ENCODE assay signal across 14 mouse cellular contexts in the genomic region with DNA sequence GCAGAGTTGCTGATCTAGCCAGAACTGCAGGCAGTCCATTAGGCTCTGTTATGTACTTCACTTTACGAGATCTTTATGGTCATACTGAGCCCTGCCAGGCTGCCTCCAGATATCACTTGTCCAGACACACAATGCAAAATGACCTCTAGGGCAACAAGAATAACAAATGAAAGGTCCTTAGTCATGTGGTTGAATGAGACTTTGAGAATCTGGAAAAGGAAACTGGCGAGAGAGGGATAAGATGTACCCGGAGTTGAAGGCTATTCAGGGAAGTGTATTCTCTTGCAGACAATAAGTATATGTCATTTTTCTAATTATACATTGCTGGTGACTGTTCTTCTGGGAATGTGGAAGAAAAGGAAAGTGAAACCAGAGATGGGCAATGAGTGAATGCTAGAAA.
DNase-seq lines count a peak whose midpoint lies in the region; ATAC-seq and TF ChIP-seq lines count a peak whose summit lies in the region.
"Had no signal": no experiment of that assay in that cellular context is flagged by ENCODE, and none has a peak within 500 bp of the region (broad histone marks: within the 10 kb centered on the region; RNA-seq: fewer than 3 reads in every experiment).

No protein-coding gene starts in this region.

- H3K27ac ChIP-seq in heart, embryonic 12.5 days (ENCODE audit: poor library complexity, severe bottlenecking) = peak overlapping the region; percentile 57; the same call in 1 of the 2 replicates
- no peak overlapping the region for H3K27ac ChIP-seq in kidney, postnatal 0 days
- H3K27ac ChIP-seq: embryonic facial prominence, embryonic 13.5 days; neural tube, embryonic 15.5 days had no signal

- no peak overlapping the region for H3K9ac ChIP-seq in heart, embryonic 12.5 days
- H3K9ac ChIP-seq in kidney, postnatal 0 days (ENCODE audit: low read depth, low read length) = no peak overlapping the region
- H3K9ac ChIP-seq: embryonic facial prominence, embryonic 13.5 days; neural tube, embryonic 15.5 days had no signal

- no peaks in the 10 kb centered on the region for H3K36me3 ChIP-seq in heart, embryonic 12.5 days
- H3K36me3 ChIP-seq in kidney, postnatal 0 days (ENCODE audit: insufficient read depth, low read length) = no peaks in the 10 kb centered on the region
- H3K36me3 ChIP-seq: embryonic facial prominence, embryonic 13.5 days; G1E; neural tube, embryonic 15.5 days had no signal

- H3K4me2 ChIP-seq in heart, embryonic 12.5 days = no peak overlapping the region
- H3K4me2 ChIP-seq in kidney, postnatal 0 days (ENCODE audit: low read length) = no peak overlapping the region
- H3K4me2 ChIP-seq: embryonic facial prominence, embryonic 13.5 days; neural tube, embryonic 15.5 days had no signal

- TF ChIP-seq CTCF in kidney, postnatal 0 days (IDR thresholded peaks at IDR 0.05; ENCODE audit: low read depth) = no peak

- H3K4me1 ChIP-seq in heart, embryonic 12.5 days (replicated peaks) = peaks cover 42% of the 10 kb centered on the region
- 0 out of 2 replicates have a peak, but pooled peaks cover 7% of the 10 kb centered on the region for H3K4me1 ChIP-seq in kidney, postnatal 0 days (replicated peaks; ENCODE audit: insufficient read depth, low read length)

- ATAC-seq in heart, embryonic 12.5 days (ENCODE audit: insufficient number of reproducible peaks, low FRiP score) = no peak
- ATAC-seq in kidney, postnatal 0 days (replicated peaks; ENCODE audit: low FRiP score, low read depth) = no peak

- no peaks in the 10 kb centered on the region for H3K27me3 ChIP-seq in heart, embryonic 12.5 days (replicated peaks)
- no peaks in the 10 kb centered on the region for H3K27me3 ChIP-seq in kidney, postnatal 0 days (ENCODE audit: insufficient read depth, low read length)
- H3K27me3 ChIP-seq: embryonic facial prominence, embryonic 13.5 days; neural tube, embryonic 15.5 days had no signal

- intact Hi-C loops in heart, postnatal 14 days (cut with DNase I) = loop anchor here (5.0 kb wide), 1 partner anchor 41 kb away; no protein-coding TSS in a partner anchor

- H3K9me3 ChIP-seq in heart, embryonic 12.5 days (replicated peaks) = no peaks in the 10 kb centered on the region
- no peaks in the 10 kb centered on the region for H3K9me3 ChIP-seq in kidney, postnatal 0 days (replicated peaks; ENCODE audit: low read length)
- H3K9me3 ChIP-seq: embryonic facial prominence, embryonic 13.5 days; G1E; neural tube, embryonic 15.5 days had no signal

- no peak overlapping the region for H3K4me3 ChIP-seq in heart, embryonic 12.5 days
- no peak overlapping the region for H3K4me3 ChIP-seq in kidney, postnatal 0 days (replicated peaks; ENCODE audit: low read depth, low read length)
- H3K4me3 ChIP-seq: embryonic facial prominence, embryonic 13.5 days; neural tube, embryonic 15.5 days had no signal

- DNase-seq in heart, postnatal 14 days = no peak
- peak; percentile 32 for DNase-seq in kidney, postnatal 0 days (ENCODE audit: low spot score)
- no peak for DNase-seq in kidney, adult 8-10 months
- peak; percentile 5 for DNase-seq in 3T3-L1 (ENCODE audit: low read depth, low spot score)
- peak; percentile 15 for DNase-seq in embryo, embryonic 9.5 days (ENCODE audit: extremely low spot score)
- no peak for DNase-seq in thymus, adult 18-20 months
- DNase-seq: adrenal gland, postnatal 14 days; cerebellum, postnatal 14 days; retina, postnatal 1 day; thymus, postnatal 36 days had no signal

- 41% methylated on average over 3 of the region's 3 CpGs for WGBS in heart, embryonic 12.5 days
- WGBS in kidney, postnatal 0 days = 63% methylated on average over 3 of the region's 3 CpGs

Comparison
In these comparisons a context has a peak if more than half of its experiments do, and no peak if none do; other contexts are left out.
1. DNase-seq: peak in kidney, postnatal 0 days (single experiment), 3T3-L1 (single experiment) and embryo, embryonic 9.5 days (single experiment); none in heart, postnatal 14 days (0 of 2), kidney, adult 8-10 months (0 of 2) and thymus, adult 18-20 months (0 of 2).